Mouse (Mus musculus) midbrain, embryonic 16.5 days (tissue): ENCODE results near the gene Opn4. TPM values are rescaled to one million over a fixed set of nuclear protein-coding genes. Genes with fewer than 3 reads are reported as not detected.

ENCODE experiments used
- ATAC-seq: fragments of 200-750 bp; cut with Nextera tagmentation; 2 replicates; pipeline ENCODE4 v1.8.0; 2017; ENCODE audit warnings: moderate TSS enrichment
- H3K27ac ChIP-seq: fragments of 300-500 bp; sonication (generic); 2 replicates; pipeline ENCODE4 v1.5.1; 2014; ENCODE audit warnings: mild to moderate bottlenecking, low read length, mixed read lengths
- H3K27me3 ChIP-seq: fragments of 300-500 bp; sonication (generic); 2 replicates; pipeline ENCODE4 v1.6.1; 2014; ENCODE audit warnings: low read depth, low read length, mixed read lengths; ENCODE audit not compliant: control insufficient read depth, insufficient read depth
- H3K36me3 ChIP-seq: fragments of 300-500 bp; sonication (generic); 2 replicates; pipeline ENCODE4 v1.6.1; 2014; ENCODE audit warnings: mild to moderate bottlenecking, low read length, moderate library complexity, mixed read lengths; ENCODE audit not compliant: control insufficient read depth, insufficient read depth
- H3K4me1 ChIP-seq: fragments of 300-500 bp; sonication (generic); 2 replicates; pipeline ENCODE4 v1.6.1; 2014; ENCODE audit warnings: mild to moderate bottlenecking, low read length, mixed read lengths; ENCODE audit not compliant: control insufficient read depth, insufficient read depth
- H3K4me2 ChIP-seq: fragments of 300-500 bp; sonication (generic); 2 replicates; pipeline ENCODE4 v1.6.1; 2014; ENCODE audit warnings: mild to moderate bottlenecking, low read length, mixed read lengths
- H3K4me3 ChIP-seq: fragments of 300-500 bp; sonication (generic); 2 replicates; pipeline ENCODE4 v1.5.1; 2014; ENCODE audit warnings: low read depth, mild to moderate bottlenecking, low read length, moderate library complexity, mixed read lengths
- H3K9ac ChIP-seq: fragments of 300-500 bp; sonication (generic); 2 replicates; pipeline ENCODE4 v1.6.1; 2014; ENCODE audit warnings: low read depth, low read length, mixed read lengths
- H3K9me3 ChIP-seq: fragments of 300-500 bp; sonication (generic); replicated peaks from 2 replicates; pipeline ENCODE4 v1.6.1; 2014; ENCODE audit warnings: mild to moderate bottlenecking, low read length, mixed read lengths; ENCODE audit not compliant: control insufficient read depth, poor library complexity, severe bottlenecking
- WGBS: fragments of 180-500 bp; shearing (Covaris S2); extraction: QIAGEN DNeasy Blood & Tissue Kit; methylation state at CpG from one replicate; pipeline ENCODE4 v1.1.7; 2014; 5-methylcytosine and 5-hydroxymethylcytosine counted together
- polyA plus RNA-seq: library from polyadenylated mRNA; unstranded; fragments of >200 nt; fragmentation: Nextera tagmentation; extraction: Ambion mirVana; gene quantifications from 2 replicates; pipeline ENCODE4 v1.2.1, GENCODE M21; 2015

Opn4 gene
- polyA plus RNA-seq, 1 experiment from 2014 or later, result not detected

DNA sequence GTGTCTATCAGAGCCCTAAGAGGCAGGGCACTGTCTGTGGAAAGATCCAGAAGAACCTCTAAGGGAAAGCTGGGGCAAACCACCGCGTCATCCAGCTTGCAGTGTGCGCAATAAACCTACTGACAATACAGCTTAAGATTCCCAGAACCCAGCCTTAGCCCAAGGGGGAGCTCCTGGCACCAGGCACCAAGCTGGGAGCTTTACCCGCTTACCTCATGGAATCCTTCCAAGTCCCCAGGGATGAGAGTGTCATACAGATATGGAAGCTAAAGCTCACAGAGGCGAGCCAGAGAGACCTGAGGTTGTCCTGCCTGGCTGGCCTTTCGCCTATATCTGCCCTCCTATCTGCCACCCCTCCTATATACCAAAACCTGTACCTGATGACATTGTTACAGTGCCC is 56.3 kb downstream of the Opn4 start:
- H3K27me3 ChIP-seq, result no peaks in the 10 kb centered on the region
- H3K27ac ChIP-seq, result no peak overlapping the region
- H3K9ac ChIP-seq, result no peak overlapping the region
- ATAC-seq, result no peak
- H3K4me2 ChIP-seq, result no peak overlapping the region
- no peaks in the 10 kb centered on the region for H3K4me1 ChIP-seq
- 75% methylated on average over 6 of the region's 6 CpGs for WGBS
- H3K36me3 ChIP-seq, result no peaks in the 10 kb centered on the region
- H3K4me3 ChIP-seq, result no peak overlapping the region
- no peaks in the 10 kb centered on the region for H3K9me3 ChIP-seq

DNA sequence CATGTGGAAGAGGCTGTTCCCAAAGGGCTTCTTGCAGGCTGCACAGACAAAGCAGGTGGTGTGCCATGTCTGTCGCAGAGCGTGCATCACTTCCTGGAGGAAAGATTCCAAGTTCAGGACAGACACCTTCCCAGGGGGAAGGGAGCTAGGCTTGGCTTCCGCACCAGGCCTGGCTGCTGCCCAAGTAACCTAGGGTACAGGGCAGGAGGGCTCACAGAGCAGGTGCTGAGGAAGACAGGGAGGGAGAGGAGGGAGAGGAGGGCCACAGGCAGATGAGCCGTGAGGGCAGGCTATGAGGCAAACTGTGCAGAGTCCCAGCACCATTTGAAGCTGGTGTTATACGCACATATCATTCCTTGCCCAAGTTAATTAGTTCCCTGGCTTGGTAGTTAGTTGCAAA is 58.0 kb downstream of the Opn4 start:
- Histone ChIP-seq H3K9me3 (no peaks in the 10 kb centered on the region), H3K27ac (no peak overlapping the region), H3K27me3 (no peaks in the 10 kb centered on the region), H3K4me1 (no peaks in the 10 kb centered on the region), H3K4me3 (no peak overlapping the region), H3K9ac (no peak overlapping the region), H3K36me3 (no peaks in the 10 kb centered on the region), H3K4me2 (no peak overlapping the region)
- ATAC-seq, result no peak
- 81% methylated on average over 5 of the region's 5 CpGs for WGBS

DNA sequence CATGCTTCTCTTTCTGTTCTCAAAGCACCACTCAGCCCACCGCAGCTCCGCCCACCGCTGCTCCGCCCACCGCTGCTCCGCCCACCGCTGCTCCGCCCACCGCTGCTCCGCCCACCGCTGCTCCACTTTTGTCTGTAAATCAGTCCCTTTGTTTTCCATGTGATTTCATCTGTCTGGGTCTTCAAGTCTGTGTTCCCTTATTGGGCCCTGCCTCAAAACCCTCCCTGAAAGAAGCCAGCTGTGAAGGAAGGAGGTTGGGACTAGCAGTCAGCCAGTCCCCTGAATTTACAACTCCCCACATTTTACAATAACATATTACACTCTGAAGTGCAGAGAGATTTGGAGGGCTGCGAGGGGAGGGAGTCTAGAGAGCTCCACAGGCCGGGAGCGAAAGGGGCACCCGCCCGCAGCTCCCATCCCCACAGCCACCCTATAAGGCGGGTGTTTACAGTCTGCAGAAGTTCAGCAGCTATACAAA is 59.2 kb downstream of the Opn4 start:
- H3K9me3 ChIP-seq, result no peaks in the 10 kb centered on the region
- H3K4me1 ChIP-seq, result no peaks in the 10 kb centered on the region
- WGBS, result 23% methylated on average over 11 of the region's 17 CpGs
- no peak for ATAC-seq
- no peaks in the 10 kb centered on the region for H3K27me3 ChIP-seq
- no peaks in the 10 kb centered on the region for H3K36me3 ChIP-seq
- no peak overlapping the region for H3K27ac ChIP-seq
- H3K4me3 ChIP-seq, result no peak overlapping the region
- H3K4me2 ChIP-seq, result 0 out of 2 replicates have a peak overlapping the region, but pooled peaks have one; percentile 8
- H3K9ac ChIP-seq, result no peak overlapping the region

Other genes starting within 250 kb of the Opn4 start
- gene Fam25c, start 244.7 kb downstream of the Opn4 start, polyA plus RNA-seq, result not detected in 2 replicates
- gene Sncg, start 225.4 kb downstream of the Opn4 start, polyA plus RNA-seq, result 27.6 and 31.0 TPM in 2 replicates
- 3.5 and 3.6 TPM in 2 replicates for gene Mmrn2, start 224.7 kb downstream of the Opn4 start, polyA plus RNA-seq
- 15.2 and 15.4 TPM in 2 replicates for gene Bmpr1a, start 96.8 kb downstream of the Opn4 start, polyA plus RNA-seq
- gene 9230112D13Rik, start 77.3 kb downstream of the Opn4 start, polyA plus RNA-seq, result not detected in 2 replicates
- gene Ldb3, start 11.5 kb downstream of the Opn4 start, polyA plus RNA-seq, result 0.71 and 0.99 TPM in 2 replicates
- gene Wapl, start 73.8 kb upstream of the Opn4 start, polyA plus RNA-seq, result 10.8 and 12.6 TPM in 2 replicates
- 6.2 and 8.1 TPM in 2 replicates for gene Grid1, start 220.0 kb upstream of the Opn4 start, polyA plus RNA-seq